Mouse (Mus musculus): ENCODE measurements at regions not wholly inside any gene's neighbourhood (a gene's known extent, or its start where the extent isn't known, plus 50 kb on each side); places are given as distances from the start of the nearest gene placed in this dataset.

DNA sequence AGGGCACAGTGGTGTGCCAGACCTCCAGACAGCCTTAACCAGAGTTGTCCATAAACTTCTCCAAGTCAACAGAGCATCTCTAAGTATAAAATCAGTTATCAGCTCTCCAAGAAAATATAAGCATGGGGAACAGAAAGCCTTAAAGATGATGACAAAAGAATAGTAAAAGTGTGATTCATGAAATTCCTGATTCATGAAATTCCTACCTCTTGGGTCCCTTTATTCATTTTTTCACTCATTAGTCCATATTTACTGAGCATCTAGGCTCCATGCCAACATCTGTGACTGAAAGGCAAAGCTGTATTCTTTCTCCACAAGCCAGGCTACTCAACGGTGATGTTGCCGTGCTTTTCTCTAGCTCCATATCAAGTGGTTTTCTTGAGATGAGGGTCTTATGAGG is 105.7 kb upstream of the Kcnmb2 start:
- TF ChIP-seq POLR2A (IDR thresholded peaks at IDR 0.05; ENCODE audit: borderline replicate concordance, insufficient read depth, low read length) = no peak
- TF ChIP-seq CTCF (IDR thresholded peaks at IDR 0.05; ENCODE audit: borderline replicate concordance, insufficient read depth, low read depth, low read length) = no peak
